Mouse (Mus musculus) liver, embryonic 14.5 days (tissue): ENCODE data around the gene Nrxn3.

Experiments used
- CTCF ChIP-seq: IDR thresholded peaks from 2 replicates; pipeline ENCODE4 v1.5.1; 2016; ENCODE audit warnings: antibody characterized with exemption, low read depth, control low read depth
- EP300 ChIP-seq: IDR thresholded peaks from 2 replicates; pipeline ENCODE4 v1.6.1; 2016; ENCODE audit warnings: antibody characterized with exemption, low read depth

- no peak for TF ChIP-seq CTCF
- TF ChIP-seq EP300: no peak
Observed at GRCm38 (mm10) chr12:89641460-89641859, 918.8 kb downstream of the Nrxn3 start.
